Mouse (Mus musculus) lung, adult 18-20 months (tissue): Measurements from ENCODE around the gene Olfm1.

Experiments used
- DNase-seq, 2 experiments: peaks; one replicate each; pipeline ENCODE4 v3.0.0; 2022; ENCODE audit warnings: mixed read lengths in 2 of 2

The Olfm1 gene

DNA sequence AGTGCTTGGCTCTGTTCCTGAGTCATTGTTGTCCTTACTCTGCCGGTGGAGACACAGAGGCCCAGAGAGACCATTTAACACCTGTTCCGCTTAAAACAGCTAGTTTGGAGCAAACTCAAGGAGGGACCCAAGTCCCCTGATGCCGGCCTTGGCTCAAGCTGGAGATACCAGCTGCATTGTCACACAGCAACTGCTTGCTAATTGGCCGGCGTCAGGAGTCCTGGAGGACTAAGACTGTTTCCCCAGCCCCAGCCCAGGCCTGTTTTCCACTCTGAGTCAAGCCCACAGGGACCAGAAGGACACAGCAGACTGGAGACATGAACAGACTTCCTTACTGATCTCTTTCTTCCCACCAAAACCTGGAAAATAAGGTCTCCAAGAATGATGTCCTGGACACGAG is 43.7 kb downstream of the Olfm1 start:
- DNase-seq, result no peak

- DNase-seq, result no peak
These were observed 46.8 kb downstream of the Olfm1 start for GRCm38 (mm10) chr2:28239616-28240015.

- DNase-seq, result no peak
These were observed 48.1 kb downstream of the Olfm1 start for GRCm38 (mm10) chr2:28240920-28241319.

DNA sequence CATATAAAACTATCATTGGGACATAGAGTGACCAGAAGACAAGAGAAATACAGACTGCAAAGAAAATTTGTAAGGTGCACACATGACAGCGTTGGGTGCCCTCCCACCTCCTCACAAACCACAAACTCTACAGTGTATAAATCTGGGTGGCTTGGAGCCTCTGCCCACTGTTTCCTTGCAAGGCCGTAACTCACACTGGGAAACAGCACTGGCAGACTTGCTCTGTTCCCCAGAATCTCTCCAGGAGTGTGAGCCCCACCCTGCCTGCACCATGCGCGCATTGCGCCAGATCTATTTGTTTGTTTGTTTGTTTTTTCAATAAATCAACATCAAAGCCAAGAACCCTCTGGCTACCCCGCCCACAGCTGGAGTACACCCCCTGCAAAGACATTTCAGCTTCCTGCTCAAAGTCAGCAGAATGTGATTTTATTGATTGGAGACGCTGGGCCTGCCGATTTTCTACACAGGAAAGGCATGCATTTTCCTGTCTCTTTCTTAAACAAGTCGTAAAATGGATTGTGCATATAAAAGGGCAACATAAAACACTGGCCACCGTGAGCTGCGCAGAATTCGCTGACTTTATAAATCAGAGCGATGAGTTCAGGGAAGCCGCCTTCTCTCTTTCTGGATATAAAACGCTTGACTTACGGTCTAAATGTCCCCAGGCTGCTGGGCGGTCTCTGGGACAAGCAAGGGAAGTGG is 48.9 kb downstream of the Olfm1 start:
- DNase-seq, result no peak

DNA sequence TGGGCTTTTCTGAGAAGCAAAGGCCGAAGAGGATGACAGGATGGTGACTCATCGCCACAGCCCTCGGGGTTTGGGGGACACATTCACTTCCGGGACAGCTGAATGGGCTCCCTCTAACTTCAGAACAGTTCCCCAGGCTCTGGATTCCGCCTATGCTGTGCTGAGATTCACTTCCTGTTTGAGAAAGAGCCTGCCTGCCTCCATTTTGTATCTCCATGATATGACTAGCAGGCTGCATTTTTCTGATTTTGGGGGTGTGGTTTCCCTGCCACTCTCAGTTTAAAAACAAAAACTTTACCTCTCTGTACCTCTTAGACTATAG is 49.4 kb downstream of the Olfm1 start:
- peak in 1 of 2 experiments; percentile 12 for DNase-seq

- no peak for DNase-seq
These were observed 52.0 kb downstream of the Olfm1 start for GRCm38 (mm10) chr2:28244667-28245395.

DNA sequence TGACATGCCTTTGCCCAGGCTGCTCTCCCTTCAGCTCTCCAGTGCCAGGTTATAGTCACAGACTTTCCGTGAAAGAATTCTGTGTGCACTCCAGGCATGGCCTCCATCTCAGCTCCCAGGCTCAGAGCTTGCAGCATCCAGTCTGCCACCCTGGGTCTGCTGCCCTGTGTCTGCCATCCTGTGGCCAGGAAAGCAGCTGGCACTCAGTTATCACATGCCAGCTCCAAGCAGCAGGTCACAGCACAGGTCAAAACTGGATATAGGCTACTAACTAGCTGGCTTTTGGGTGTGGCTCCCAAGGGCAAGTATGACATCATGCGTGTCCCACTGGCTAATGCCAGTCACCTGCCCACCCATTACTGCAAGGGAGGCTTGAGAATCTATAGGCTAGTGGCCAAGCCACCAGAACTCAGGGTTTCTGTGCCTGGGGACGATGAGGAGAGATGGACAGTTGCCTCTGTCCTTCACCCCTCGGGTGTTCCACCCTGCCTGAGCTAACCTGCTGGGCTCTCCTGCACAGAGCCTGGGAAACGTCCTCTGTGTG is 53.4 kb downstream of the Olfm1 start:
- DNase-seq, result no peak

DNA sequence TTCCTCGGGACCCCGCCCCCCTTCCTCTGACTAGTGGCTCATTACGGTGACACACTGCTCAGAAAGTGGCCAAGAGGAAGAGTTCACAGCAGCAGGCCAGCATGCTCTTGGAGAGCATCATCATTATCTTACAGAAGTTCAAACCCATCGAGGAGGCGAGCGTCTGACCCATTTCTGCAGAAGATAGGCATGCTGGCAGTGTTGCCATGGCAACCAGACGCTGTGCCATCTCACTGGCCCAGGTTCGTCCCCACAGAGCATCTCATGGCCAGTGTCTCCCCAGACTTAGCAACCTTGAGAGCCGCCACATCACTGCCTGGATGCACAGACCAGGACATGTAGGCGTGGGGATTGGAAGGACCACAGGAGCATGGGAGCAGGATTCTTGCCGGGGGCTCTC is 54.3 kb downstream of the Olfm1 start:
- DNase-seq, result no peak

DNA sequence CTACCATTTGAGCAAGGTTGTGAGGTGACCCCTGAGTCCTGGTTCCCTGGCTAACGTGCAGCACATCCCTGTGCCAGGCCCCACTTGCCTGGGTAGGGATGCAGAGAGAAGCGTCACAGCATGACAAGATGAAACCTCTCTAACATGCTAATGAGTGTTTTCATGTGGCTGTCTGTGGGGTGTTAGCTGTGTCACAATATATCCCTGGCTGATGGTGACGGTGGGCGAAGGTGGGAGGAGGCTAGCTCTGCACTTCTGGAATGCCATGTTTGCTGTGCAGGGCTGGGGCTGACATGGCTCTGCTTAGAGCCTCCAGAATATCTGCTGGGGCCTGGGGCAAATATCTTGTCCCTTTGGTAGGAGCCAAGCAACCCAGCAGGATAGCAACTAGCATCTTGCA is 59.8 kb downstream of the Olfm1 start:
- no peak for DNase-seq

DNA sequence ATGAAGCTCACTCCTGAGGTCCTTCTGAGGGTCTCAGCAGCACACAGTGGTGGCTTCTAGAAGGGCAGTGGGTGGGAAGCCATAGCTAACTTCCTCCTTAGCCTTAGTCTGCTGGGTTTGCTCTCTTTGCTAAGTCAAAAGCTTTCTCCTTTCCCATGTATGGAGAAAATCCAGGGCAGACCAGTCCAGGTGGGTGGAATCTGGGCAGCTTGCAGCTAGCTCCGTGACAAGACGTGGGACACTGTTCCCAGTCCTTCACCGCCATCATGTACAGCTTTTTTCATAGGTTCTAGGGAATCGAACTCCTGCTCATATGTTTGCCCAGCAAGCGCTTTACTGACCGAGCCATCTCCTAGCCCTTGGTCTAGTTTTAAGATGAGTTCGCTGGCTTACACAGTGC is 63.2 kb downstream of the Olfm1 start:
- DNase-seq, result no peak

DNA sequence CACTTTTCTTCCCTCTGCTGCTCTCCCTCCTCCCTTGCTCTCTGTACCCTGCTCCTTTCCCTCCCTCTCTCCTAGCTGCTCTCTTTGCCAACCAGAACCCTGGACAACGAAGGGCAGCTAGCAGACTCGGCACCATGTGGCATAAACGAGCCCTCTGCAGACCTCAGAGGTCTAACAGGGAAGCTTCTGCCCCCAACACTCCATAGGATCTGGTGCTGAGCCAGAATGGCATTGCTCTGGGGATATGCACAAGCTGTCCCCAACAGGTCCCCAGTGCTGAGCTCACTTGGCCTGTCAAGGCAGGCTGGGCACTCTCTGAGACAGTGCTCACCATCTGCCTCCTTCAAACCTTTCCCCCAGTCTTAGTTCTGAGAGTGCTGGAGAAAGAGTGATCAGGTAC is 68.6 kb downstream of the Olfm1 start:
- DNase-seq, result no peak

DNA sequence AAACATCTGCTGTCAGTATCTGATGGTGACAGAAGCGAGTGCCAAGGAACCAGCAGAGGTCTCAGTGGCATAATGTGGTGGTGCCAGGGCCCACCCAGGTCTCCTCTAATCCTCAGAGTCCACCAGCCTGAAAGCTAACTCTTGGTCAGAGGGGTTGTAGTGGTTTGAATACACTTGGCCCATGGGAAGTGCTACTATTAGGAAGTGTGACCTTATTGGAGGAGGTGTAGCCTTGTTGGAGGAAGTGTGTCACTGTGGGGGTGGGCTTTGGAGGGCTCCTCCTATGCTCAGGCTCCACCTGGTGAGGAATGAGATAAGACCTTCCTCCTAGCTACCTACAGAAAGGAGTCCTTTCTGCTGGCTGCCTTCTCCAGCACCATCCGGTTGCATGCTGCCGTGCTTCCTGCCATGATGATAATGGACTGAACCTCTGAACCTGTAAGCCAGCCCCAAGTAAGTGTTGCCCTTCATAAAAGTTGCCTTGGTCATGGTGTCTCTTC is 75.0 kb downstream of the Olfm1 start:
- DNase-seq, result no peak

GRCm38 (mm10) chr2:28270561-28270960 is 77.8 kb downstream of the Olfm1 start:
- DNase-seq, result peak; percentile 6 to 10

DNA sequence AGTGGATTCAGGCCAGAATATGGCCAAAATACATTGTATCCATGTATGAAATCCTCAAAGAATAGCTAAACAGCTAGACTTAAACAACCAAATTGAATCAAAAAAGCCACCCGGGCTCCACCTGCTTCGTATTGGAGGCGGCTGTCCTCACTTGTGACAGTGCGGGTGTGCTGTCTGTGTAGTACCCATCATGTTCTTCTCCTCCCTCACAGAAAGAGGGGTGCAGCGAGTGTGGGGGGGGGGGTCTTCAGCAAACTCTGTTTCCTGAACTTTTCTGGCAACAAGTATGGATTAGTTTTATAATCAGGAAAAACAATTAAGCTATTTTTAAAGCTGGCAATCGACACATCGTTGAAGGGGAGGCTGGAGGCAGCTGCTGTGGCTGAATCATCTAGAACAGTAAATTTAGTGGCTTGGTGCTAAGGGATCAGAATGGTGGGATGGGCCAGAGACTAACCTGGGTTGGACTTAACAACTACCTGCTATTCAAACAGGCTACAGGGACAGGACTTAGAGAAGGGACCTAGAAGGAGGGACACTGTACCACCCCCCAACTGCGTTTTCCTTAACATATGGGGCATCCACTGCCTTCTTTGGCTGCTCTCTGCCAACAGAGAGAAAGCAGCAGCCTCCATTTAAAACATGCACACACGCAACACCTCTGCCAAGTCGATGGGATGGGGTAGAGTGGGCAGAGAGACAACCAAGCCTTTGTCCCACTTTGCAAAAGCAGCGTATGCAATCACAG is 79.6 kb downstream of the Olfm1 start:
- no peak for DNase-seq

DNA sequence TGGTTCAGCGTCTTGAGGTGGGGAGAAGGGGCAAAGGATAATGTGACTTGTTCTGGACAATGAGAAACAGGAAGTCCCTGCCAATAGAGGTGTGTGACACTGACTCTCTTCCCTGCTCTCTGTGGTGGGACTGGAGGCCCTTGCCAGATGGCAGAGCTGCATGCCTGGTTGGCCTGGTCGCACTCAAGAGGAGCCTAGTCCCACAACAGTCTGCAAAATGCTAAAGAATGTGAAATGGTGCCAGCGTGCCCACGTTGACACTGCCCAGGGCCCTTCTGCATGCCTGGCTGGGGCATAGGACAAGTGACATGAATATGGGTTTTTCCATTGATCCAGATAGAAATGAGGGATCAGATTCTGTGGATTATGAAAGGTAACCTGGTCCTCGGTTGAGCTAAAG is 81.2 kb downstream of the Olfm1 start:
- DNase-seq, result no peak

- no peak for DNase-seq
These were observed 82.6 kb downstream of the Olfm1 start for GRCm38 (mm10) chr2:28275345-28275744.

- DNase-seq, result peak; percentile 62 to 69
These were observed 85.4 kb downstream of the Olfm1 start for GRCm38 (mm10) chr2:28278150-28278549.

DNA sequence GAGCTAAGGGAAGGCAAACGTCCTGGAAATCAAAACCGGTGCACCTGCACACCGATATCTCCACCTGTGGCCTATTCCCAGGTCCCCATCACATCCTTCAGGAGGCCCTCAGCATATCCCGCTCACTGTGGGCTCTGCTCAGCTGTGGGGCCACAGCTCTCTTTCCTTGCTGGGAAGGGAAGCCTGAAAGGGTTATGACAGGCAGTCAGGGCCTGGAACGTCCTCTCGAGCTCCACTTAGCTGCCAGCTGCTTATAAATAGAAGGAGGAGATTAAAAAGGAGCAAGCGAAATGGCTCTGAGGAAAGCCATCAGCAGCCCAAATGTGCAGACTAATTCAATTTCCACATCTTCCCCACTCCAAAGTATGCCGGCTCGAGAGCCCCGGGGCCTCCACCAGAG is 86.1 kb downstream of the Olfm1 start:
- DNase-seq, result no peak
